Mouse (Mus musculus) adrenal gland, adult 10 weeks (tissue): ENCODE measurements around the gene Smad9. TPM values are rescaled to one million over a fixed set of nuclear protein-coding genes. Genes with fewer than 3 reads are reported as not detected.

Source experiments
- polyA plus RNA-seq: library from polyadenylated mRNA; stranded (reverse); fragments of 350-450 nt; fragmentation: Illumina TruSeq; extraction: RNeasy Lipid Tissue Mini Kit (QIAGEN cat#74804); gene quantifications from one replicate; pipeline ENCODE4 v1.2.3, GENCODE M21; 2014; ENCODE audit warnings: low read depth, low replicate concordance

Gene Smad9
- polyA plus RNA-seq = 61.3 TPM

GRCm38 (mm10) chr3:54755145-54756041 lies at the start of gene Smad9:
Gene Smad9 (plus strand): TSS chr3:54755582.

GRCm38 (mm10) chr3:54714253-54714652 lies 41.1 kb upstream of the Smad9 start, which contains the start of gene Gm21958:
Gene Gm21958 (minus strand): TSS chr3:54714353.

GRCm38 (mm10) chr3:54735247-54736046 lies 19.9 kb upstream of the Smad9 start, which contains the start of the genes Exosc8 and Alg5:
Gene Exosc8 (minus strand): TSS chr3:54735393.
Gene Alg5 (plus strand): TSS chr3:54735539.

GRCm38 (mm10) chr3:54807666-54808217 lies 52.4 kb downstream of the Smad9 start, which contains the start of gene Rfxap:
Gene Rfxap (minus strand): TSS chr3:54807791.

Other genes with a start within 250 kb of the Smad9 start
- 68.7 TPM for gene Supt20, start 62.8 kb upstream of the Smad9 start, polyA plus RNA-seq
- not detected for gene Gm21958, start 41.2 kb upstream of the Smad9 start, polyA plus RNA-seq
- gene Exosc8, start 20.2 kb upstream of the Smad9 start, polyA plus RNA-seq = 31.7 TPM
- 46.5 TPM for gene Alg5, start 20.0 kb upstream of the Smad9 start, polyA plus RNA-seq
- gene Rfxap, start 52.2 kb downstream of the Smad9 start, polyA plus RNA-seq = 16.5 TPM
- not detected for gene Sertm1, start 160.3 kb downstream of the Smad9 start, polyA plus RNA-seq